Mouse (Mus musculus) heart, embryonic 15.5 days (tissue): ENCODE data around the gene Snx1. TPM values are rescaled to one million over a fixed set of nuclear protein-coding genes. Genes with fewer than 3 reads are reported as not detected.

ENCODE experiments used
- ATAC-seq: fragments of 200-750 bp; cut with Nextera tagmentation; replicated peaks from 2 replicates; pipeline ENCODE4 v1.8.0; 2017; ENCODE audit warnings: low read depth, moderate TSS enrichment; ENCODE audit not compliant: insufficient number of reproducible peaks, insufficient read depth, low FRiP score
- H3K27ac ChIP-seq: fragments of 300-500 bp; sonication (generic); 2 replicates; pipeline ENCODE4 v1.5.1; 2015; ENCODE audit warnings: mild to moderate bottlenecking, inconsistent platforms
- H3K27me3 ChIP-seq: fragments of 300-500 bp; sonication (generic); 2 replicates; pipeline ENCODE4 v1.6.1; 2015; ENCODE audit warnings: inconsistent platforms
- H3K36me3 ChIP-seq: fragments of 300-500 bp; sonication (generic); 2 replicates; pipeline ENCODE4 v1.6.1; 2015; ENCODE audit warnings: mild to moderate bottlenecking, inconsistent platforms
- H3K4me1 ChIP-seq: fragments of 300-500 bp; sonication (generic); replicated peaks from 2 replicates; pipeline ENCODE4 v1.6.1; 2015; ENCODE audit warnings: inconsistent platforms
- H3K4me2 ChIP-seq: fragments of 300-500 bp; sonication (generic); 2 replicates; pipeline ENCODE4 v1.6.1; 2015; ENCODE audit warnings: inconsistent platforms, mild to moderate bottlenecking, moderate library complexity
- H3K4me3 ChIP-seq: fragments of 300-500 bp; sonication (generic); 2 replicates; pipeline ENCODE4 v1.5.1; 2015; ENCODE audit warnings: mild to moderate bottlenecking, inconsistent platforms
- H3K9ac ChIP-seq: fragments of 300-500 bp; sonication (generic); 2 replicates; pipeline ENCODE4 v1.6.1; 2015; ENCODE audit warnings: mild to moderate bottlenecking, inconsistent platforms
- H3K9me3 ChIP-seq: fragments of 300-500 bp; sonication (generic); replicated peaks from 2 replicates; pipeline ENCODE4 v1.6.1; 2016; ENCODE audit warnings: inconsistent platforms
- WGBS: fragments of 180-500 bp; shearing (Covaris S2); methylation state at CpG from one replicate; pipeline ENCODE4 v1.1.7; 2015; ENCODE audit warnings: mixed read lengths; 5-methylcytosine and 5-hydroxymethylcytosine counted together
- polyA plus RNA-seq: library from polyadenylated mRNA; unstranded; fragments of >200 nt; fragmentation: Nextera tagmentation; extraction: Ambion mirVana; gene quantifications from 2 replicates; pipeline ENCODE4 v1.2.1, GENCODE M21; 2015

Gene Snx1
- polyA plus RNA-seq, 1 experiment from 2014 or later, result 57.8 TPM

GRCm38 (mm10) chr9:66125543-66126455, 588 bp downstream of the Snx1 start:
- Histone ChIP-seq H3K36me3 (no peaks in the 10 kb centered on the region), H3K27ac (peak overlapping the region; percentile 79), H3K9ac (peak overlapping the region; percentile 15; the same call in 1 of the 2 replicates), H3K9me3 (no peaks in the 10 kb centered on the region), H3K27me3 (no peaks in the 10 kb centered on the region), H3K4me3 (peak overlapping the region; percentile 61), H3K4me1 (peaks cover 33% of the 10 kb centered on the region), H3K4me2 (peak overlapping the region; percentile 73)
- ATAC-seq, result no peak
- 39% methylated on average over 12 of the region's 12 CpGs for WGBS

- Histone ChIP-seq H3K27ac (peak overlapping the region; percentile 89), H3K4me1 (peaks cover 33% of the 10 kb centered on the region), H3K9me3 (no peaks in the 10 kb centered on the region), H3K9ac (peak overlapping the region; percentile 80), H3K4me3 (peak overlapping the region; percentile 82), H3K4me2 (peak overlapping the region; percentile 73), H3K27me3 (no peaks in the 10 kb centered on the region), H3K36me3 (no peaks in the 10 kb centered on the region)
- 18% methylated on average over 33 of the region's 33 CpGs for WGBS
- peak; percentile 98 for ATAC-seq
Observed at GRCm38 (mm10) chr9:66124681-66125542, 1.5 kb downstream of the Snx1 start.

- ATAC-seq, result no peak
- Histone ChIP-seq H3K36me3 (no peaks in the 10 kb centered on the region), H3K27ac (peak overlapping the region; percentile 89), H3K9me3 (no peaks in the 10 kb centered on the region), H3K9ac (peak overlapping the region; percentile 80), H3K4me2 (peak overlapping the region; percentile 73), H3K4me3 (peak overlapping the region; percentile 82), H3K4me1 (peaks cover 33% of the 10 kb centered on the region), H3K27me3 (no peaks in the 10 kb centered on the region)
- WGBS, result under 1% methylated on average over 12 of the region's 12 CpGs
Observed at GRCm38 (mm10) chr9:66124111-66124531, 2.3 kb downstream of the Snx1 start.

GRCm38 (mm10) chr9:66123648-66124047, 2.7 kb downstream of the Snx1 start:
- Histone ChIP-seq H3K4me3 (peak overlapping the region; percentile 82), H3K4me1 (peaks cover 33% of the 10 kb centered on the region), H3K36me3 (no peaks in the 10 kb centered on the region), H3K27me3 (no peaks in the 10 kb centered on the region), H3K9me3 (no peaks in the 10 kb centered on the region), H3K4me2 (peak overlapping the region; percentile 73), H3K27ac (peak overlapping the region; percentile 89; the same call in 1 of the 2 replicates), H3K9ac (peak overlapping the region; percentile 80)
- 10% methylated on average over 5 of the region's 5 CpGs for WGBS
- no peak for ATAC-seq

GRCm38 (mm10) chr9:66121421-66121820, 5.0 kb downstream of the Snx1 start:
- H3K27me3 ChIP-seq, result no peaks in the 10 kb centered on the region
- ATAC-seq, result no peak

GRCm38 (mm10) chr9:66120945-66121344, 5.4 kb downstream of the Snx1 start:
- no peak overlapping the region for H3K4me3 ChIP-seq
- 69% methylated on average over 3 of the region's 3 CpGs for WGBS
- ATAC-seq, result no peak

More at GRCm38 (mm10) chr9:66121421-66121820, 5.0 kb downstream of the Snx1 start:
- Histone ChIP-seq H3K27ac (no peak overlapping the region), H3K4me3 (no peak overlapping the region), H3K9me3 (no peaks in the 10 kb centered on the region), H3K4me1 (peaks cover 26% of the 10 kb centered on the region), H3K36me3 (no peaks in the 10 kb centered on the region), H3K9ac (no peak overlapping the region), H3K4me2 (no peak overlapping the region)

GRCm38 (mm10) chr9:66120106-66120505, 6.3 kb downstream of the Snx1 start:
- no peaks in the 10 kb centered on the region for H3K9me3 ChIP-seq
- WGBS, result 90% methylated on average over 4 of the region's 4 CpGs

More at GRCm38 (mm10) chr9:66120945-66121344, 5.4 kb downstream of the Snx1 start:
- Histone ChIP-seq H3K9me3 (no peaks in the 10 kb centered on the region), H3K4me1 (peaks cover 25% of the 10 kb centered on the region), H3K4me2 (no peak overlapping the region), H3K27ac (no peak overlapping the region), H3K36me3 (no peaks in the 10 kb centered on the region), H3K9ac (no peak overlapping the region), H3K27me3 (no peaks in the 10 kb centered on the region)

GRCm38 (mm10) chr9:66119498-66119897, 6.9 kb downstream of the Snx1 start:
- no peak for ATAC-seq
- no peak overlapping the region for H3K4me3 ChIP-seq
- peaks cover 1% of the 10 kb centered on the region for H3K36me3 ChIP-seq
- no peak overlapping the region for H3K4me2 ChIP-seq
- H3K9me3 ChIP-seq, result no peaks in the 10 kb centered on the region
- peaks cover 14% of the 10 kb centered on the region for H3K4me1 ChIP-seq
- no peak overlapping the region for H3K9ac ChIP-seq
- 83% methylated on average over 2 of the region's 2 CpGs for WGBS
- no peak overlapping the region for H3K27ac ChIP-seq
- H3K27me3 ChIP-seq, result no peaks in the 10 kb centered on the region

More at GRCm38 (mm10) chr9:66120106-66120505, 6.3 kb downstream of the Snx1 start:
- no peaks in the 10 kb centered on the region; the same call in none of the 2 replicates for H3K36me3 ChIP-seq
- no peak overlapping the region for H3K9ac ChIP-seq
- no peak overlapping the region for H3K4me2 ChIP-seq
- H3K4me3 ChIP-seq, result no peak overlapping the region
- no peaks in the 10 kb centered on the region for H3K27me3 ChIP-seq
- ATAC-seq, result no peak
- H3K27ac ChIP-seq, result no peak overlapping the region
- peaks cover 16% of the 10 kb centered on the region for H3K4me1 ChIP-seq

GRCm38 (mm10) chr9:66116890-66117289, 9.5 kb downstream of the Snx1 start:
- Histone ChIP-seq H3K4me2 (no peak overlapping the region), H3K27me3 (no peaks in the 10 kb centered on the region), H3K27ac (no peak overlapping the region), H3K9me3 (no peaks in the 10 kb centered on the region), H3K4me1 (no peaks in the 10 kb centered on the region), H3K36me3 (peaks cover 8% of the 10 kb centered on the region), H3K9ac (no peak overlapping the region), H3K4me3 (no peak overlapping the region)
- ATAC-seq, result no peak
- WGBS, result 58% methylated on average over 8 of the region's 8 CpGs

- H3K9me3 ChIP-seq, result no peaks in the 10 kb centered on the region
- H3K27me3 ChIP-seq, result no peaks in the 10 kb centered on the region
- WGBS, result 73% methylated on average over 3 of the region's 3 CpGs
- no peak for ATAC-seq
- 0 out of 2 replicates have a peak, but pooled peaks cover 2% of the 10 kb centered on the region for H3K4me1 ChIP-seq
- H3K36me3 ChIP-seq, result peaks cover 8% of the 10 kb centered on the region
- no peak overlapping the region for H3K4me3 ChIP-seq
- no peak overlapping the region for H3K27ac ChIP-seq
- no peak overlapping the region for H3K4me2 ChIP-seq
- H3K9ac ChIP-seq, result no peak overlapping the region
Observed at GRCm38 (mm10) chr9:66114341-66114740, 12.0 kb downstream of the Snx1 start.
